Mouse (Mus musculus): ENCODE results near the gene Map3k4. TPM values are rescaled to one million over a fixed set of nuclear protein-coding genes. Genes with fewer than 3 reads are reported as not detected.
"Not testable (repeated sequence)": the region's sequence is repeated elsewhere in the genome, so short reads cannot be mapped to it uniquely, and the experiment has no call there.

Gene Map3k4
- polyA plus RNA-seq, 1 experiment: 25.4 TPM

DNA sequence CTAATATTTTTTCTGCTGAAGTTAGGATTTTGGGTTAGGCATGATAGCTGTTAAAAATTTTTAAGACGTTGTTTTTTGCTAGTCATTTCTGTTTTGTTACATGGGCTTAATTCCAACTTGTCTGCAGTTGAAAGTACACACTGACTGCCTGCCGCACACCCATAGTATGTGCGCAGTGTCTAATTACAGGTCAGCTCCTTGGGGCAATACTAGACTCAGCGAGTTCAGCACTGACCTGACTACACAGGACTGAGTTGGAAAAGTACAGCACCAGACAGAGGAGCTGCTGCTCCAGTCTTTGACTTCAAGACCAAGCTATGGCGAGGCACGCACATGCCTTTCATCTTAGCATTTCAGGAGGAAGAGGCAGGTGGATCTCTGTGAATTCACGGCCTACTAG, 24.2 kb downstream of the Map3k4 start:
- H3K4me1 ChIP-seq (ENCODE audit: control insufficient read depth, insufficient read depth, low read length): peaks cover 19% of the 10 kb centered on the region
- no peak overlapping the region for H3K4me3 ChIP-seq (ENCODE audit: insufficient read depth, low read length)
- H3K27ac ChIP-seq (ENCODE audit: insufficient read depth, low read length): no peak overlapping the region
- TF ChIP-seq POLR2A (IDR thresholded peaks at IDR 0.05; ENCODE audit: extremely low read depth, insufficient read depth, low read length): no peak
- no peak for TF ChIP-seq CTCF (IDR thresholded peaks at IDR 0.05; ENCODE audit: extremely low read depth, insufficient read depth, low read length)

DNA sequence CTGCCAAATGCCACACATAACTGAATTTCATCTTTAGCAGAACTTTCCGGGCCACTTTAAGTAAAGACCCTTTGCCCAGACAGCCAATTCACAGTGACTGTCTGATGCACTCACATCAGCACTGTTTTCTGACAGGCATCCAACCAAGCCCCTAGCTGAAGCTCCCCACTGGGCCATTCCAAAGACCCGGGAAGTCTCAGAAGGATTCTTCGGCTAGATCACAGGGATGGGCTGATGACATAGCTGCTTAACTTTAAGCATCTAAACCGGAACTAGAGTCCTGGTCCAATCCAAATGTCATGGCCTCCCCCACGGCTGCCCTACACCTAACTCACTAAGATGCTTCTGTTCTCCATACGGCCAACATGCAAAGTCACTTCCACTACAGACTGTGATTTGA, 25.0 kb downstream of the Map3k4 start:
- Histone ChIP-seq H3K27ac (ENCODE audit: insufficient read depth, low read length) (no peak overlapping the region), H3K4me1 (ENCODE audit: control insufficient read depth, insufficient read depth, low read length) (peaks cover 19% of the 10 kb centered on the region), H3K4me3 (ENCODE audit: insufficient read depth, low read length) (no peak overlapping the region)
- TF ChIP-seq CTCF (IDR thresholded peaks at IDR 0.05; ENCODE audit: extremely low read depth, insufficient read depth, low read length) (no peak), POLR2A (IDR thresholded peaks at IDR 0.05; ENCODE audit: extremely low read depth, insufficient read depth, low read length) (no peak)

DNA sequence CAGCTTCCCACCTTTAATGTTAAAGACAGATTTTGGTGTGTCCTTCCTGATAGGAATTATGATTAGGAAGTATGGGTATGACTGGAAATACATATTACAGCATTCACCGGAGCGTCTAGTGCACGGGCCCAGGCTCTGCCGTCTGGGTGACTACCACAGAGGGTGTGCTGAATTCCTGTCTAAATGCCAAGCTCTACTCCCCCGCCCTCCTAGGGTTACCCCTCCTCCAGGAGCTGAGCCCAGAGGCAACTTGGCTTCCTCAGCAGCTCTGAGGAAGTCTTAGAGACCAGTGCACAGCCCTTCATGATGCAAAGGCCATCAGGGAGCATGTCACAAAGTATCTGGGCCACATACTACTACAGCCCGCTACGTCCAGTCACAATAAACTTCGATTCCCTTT, 25.7 kb downstream of the Map3k4 start:
- Histone ChIP-seq H3K4me1 (ENCODE audit: control insufficient read depth, insufficient read depth, low read length) (peaks cover 19% of the 10 kb centered on the region), H3K4me3 (ENCODE audit: insufficient read depth, low read length) (no peak overlapping the region), H3K27ac (ENCODE audit: insufficient read depth, low read length) (no peak overlapping the region)
- TF ChIP-seq CTCF (IDR thresholded peaks at IDR 0.05; ENCODE audit: extremely low read depth, insufficient read depth, low read length) (no peak), POLR2A (IDR thresholded peaks at IDR 0.05; ENCODE audit: extremely low read depth, insufficient read depth, low read length) (no peak)

DNA sequence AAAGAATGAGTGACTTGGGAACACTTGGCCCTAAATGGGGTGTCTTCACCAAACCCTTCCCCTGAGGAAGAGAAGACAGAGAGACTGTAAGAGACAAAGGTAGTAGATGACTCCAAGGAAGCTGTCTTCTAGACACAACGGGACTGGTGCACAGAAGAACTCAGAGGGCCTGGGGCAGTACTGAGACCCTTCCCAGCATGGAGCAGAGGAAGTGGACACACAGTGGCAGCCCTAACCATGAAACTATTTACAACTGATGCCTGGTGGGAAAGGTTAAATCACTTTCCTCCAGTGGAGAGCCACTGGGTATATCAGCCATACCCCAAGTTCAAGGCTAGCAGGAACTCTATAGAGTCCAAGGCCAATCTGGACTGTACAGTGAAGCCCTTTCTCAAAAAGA, 26.2 kb downstream of the Map3k4 start:
- TF ChIP-seq POLR2A (IDR thresholded peaks at IDR 0.05; ENCODE audit: extremely low read depth, insufficient read depth, low read length): no peak
- TF ChIP-seq CTCF (IDR thresholded peaks at IDR 0.05; ENCODE audit: extremely low read depth, insufficient read depth, low read length): no peak
- Histone ChIP-seq H3K4me1 (ENCODE audit: control insufficient read depth, insufficient read depth, low read length) (peaks cover 19% of the 10 kb centered on the region), H3K27ac (ENCODE audit: insufficient read depth, low read length) (no peak overlapping the region), H3K4me3 (ENCODE audit: insufficient read depth, low read length) (no peak overlapping the region)

DNA sequence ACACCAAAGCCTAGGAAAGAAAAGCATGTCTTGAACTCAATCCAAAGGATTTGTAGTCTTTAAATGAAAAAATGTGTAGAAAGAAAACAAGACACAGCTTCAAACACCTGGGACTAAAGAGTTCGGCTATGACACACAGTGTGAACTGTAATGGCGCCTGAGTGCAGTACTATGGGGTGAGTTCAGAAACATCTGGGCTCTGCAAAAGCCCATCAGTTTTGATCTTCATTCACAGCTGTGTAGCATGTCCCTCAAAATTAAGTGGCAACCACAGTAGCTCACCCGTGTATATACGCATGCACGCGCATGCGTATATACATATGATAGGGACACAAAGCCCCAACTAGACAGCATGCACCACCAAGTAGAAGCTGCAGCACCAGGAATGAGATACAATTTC, 27.4 kb downstream of the Map3k4 start:
- no peak for TF ChIP-seq CTCF (IDR thresholded peaks at IDR 0.05; ENCODE audit: extremely low read depth, insufficient read depth, low read length)
- no peak for TF ChIP-seq POLR2A (IDR thresholded peaks at IDR 0.05; ENCODE audit: extremely low read depth, insufficient read depth, low read length)
- no peak overlapping the region for H3K27ac ChIP-seq (ENCODE audit: insufficient read depth, low read length)

DNA sequence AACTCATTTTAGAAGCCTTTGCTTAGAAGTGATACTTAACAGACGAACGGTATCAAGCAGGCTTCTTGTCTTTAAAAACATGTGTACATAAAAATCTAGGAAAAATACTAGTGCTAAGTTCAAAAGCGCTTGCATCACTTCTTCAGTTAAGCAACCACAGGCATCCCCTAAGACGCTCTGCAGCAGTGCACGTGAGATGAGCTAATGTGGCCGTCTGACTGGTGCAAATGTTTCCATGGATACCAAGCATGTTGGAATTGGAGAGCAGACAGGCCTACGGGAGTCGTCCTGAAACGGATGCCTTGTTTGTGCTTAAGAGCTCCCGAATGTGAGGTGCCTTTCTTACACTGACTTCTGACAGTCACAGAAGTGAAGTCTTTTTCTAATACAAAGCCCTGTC, 27.9 kb downstream of the Map3k4 start:
- TF ChIP-seq POLR2A (IDR thresholded peaks at IDR 0.05; ENCODE audit: extremely low read depth, insufficient read depth, low read length) (no peak), CTCF (IDR thresholded peaks at IDR 0.05; ENCODE audit: extremely low read depth, insufficient read depth, low read length) (no peak)
- Histone ChIP-seq H3K4me3 (ENCODE audit: insufficient read depth, low read length) (no peak overlapping the region), H3K4me1 (ENCODE audit: control insufficient read depth, insufficient read depth, low read length) (peaks cover 13% of the 10 kb centered on the region), H3K27ac (ENCODE audit: insufficient read depth, low read length) (no peak overlapping the region)

More for the DNA sequence above, 27.4 kb downstream of the Map3k4 start:
- Histone ChIP-seq H3K4me1 (ENCODE audit: control insufficient read depth, insufficient read depth, low read length) (peaks cover 13% of the 10 kb centered on the region), H3K4me3 (ENCODE audit: insufficient read depth, low read length) (no peak overlapping the region)

DNA sequence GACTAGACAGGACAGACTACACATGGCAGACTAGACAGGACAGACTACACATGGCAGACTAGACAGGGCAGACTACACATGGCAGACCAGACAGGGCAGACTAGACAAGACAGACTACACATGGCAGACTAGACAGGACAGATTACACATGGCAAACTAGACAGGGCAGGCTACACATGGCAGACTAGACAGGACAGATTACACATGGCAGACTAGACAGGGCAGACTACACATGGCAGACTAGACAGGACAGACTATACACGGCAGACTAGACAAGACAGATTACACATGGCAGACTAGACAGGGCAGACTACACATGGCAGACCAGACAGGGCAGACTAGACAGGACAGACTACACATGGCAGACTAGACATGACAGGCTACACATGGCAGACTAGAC, 28.8 kb downstream of the Map3k4 start:
- not testable (repeated sequence) for H3K27ac ChIP-seq (ENCODE audit: insufficient read depth, low read length); H3K4me3 ChIP-seq (ENCODE audit: insufficient read depth, low read length)
- H3K4me1 ChIP-seq (ENCODE audit: control insufficient read depth, insufficient read depth, low read length): peaks cover 13% of the 10 kb centered on the region

DNA sequence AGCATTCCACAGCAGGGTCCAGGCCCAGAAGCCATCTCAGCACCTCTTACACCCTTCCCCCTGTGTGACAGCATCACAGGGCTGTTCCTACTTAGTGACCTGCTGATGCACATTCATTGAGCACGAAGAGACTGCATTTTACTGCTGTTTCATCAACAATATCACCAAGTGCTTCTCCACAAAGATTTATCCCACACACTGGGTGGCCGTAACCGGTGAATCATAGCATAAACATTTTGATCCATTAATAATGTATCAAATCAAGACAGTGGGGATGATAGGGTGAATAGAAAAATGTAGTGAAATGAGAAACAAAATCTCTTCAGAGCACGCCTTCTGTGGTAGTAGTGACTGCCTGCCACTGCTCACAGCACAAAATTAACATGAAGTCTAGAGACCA, 29.7 kb downstream of the Map3k4 start:
- H3K4me3 ChIP-seq (ENCODE audit: insufficient read depth, low read length): no peak overlapping the region
- H3K27ac ChIP-seq (ENCODE audit: insufficient read depth, low read length): no peak overlapping the region
- H3K4me1 ChIP-seq (ENCODE audit: control insufficient read depth, insufficient read depth, low read length): peaks cover 13% of the 10 kb centered on the region
- TF ChIP-seq POLR2A (IDR thresholded peaks at IDR 0.05; ENCODE audit: extremely low read depth, insufficient read depth, low read length): no peak
- no peak for TF ChIP-seq CTCF (IDR thresholded peaks at IDR 0.05; ENCODE audit: extremely low read depth, insufficient read depth, low read length)

DNA sequence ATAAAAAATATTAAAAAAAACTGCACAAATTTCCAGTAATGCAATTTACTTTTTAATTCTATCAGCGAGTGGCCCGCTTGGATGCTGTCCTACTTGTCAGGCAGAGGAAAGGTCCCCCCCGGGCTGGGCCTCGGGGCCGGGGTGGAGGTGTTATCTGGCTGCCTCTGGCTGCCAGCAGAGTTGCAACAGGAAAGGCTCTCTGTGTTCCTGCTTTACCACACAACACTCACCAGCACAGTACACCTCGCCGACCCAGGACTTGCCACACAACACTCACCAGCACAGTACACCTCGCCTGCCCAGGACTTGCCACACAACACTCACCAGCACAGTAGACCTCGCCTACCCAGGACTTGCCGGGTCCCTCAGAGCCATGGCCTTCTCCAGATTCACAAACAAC, 38.8 kb downstream of the Map3k4 start:
- Histone ChIP-seq H3K27ac (ENCODE audit: insufficient read depth, low read length) (no peak overlapping the region), H3K4me1 (ENCODE audit: control insufficient read depth, insufficient read depth, low read length) (peaks cover 13% of the 10 kb centered on the region), H3K4me3 (ENCODE audit: insufficient read depth, low read length) (no peak overlapping the region)
- TF ChIP-seq CTCF (IDR thresholded peaks at IDR 0.05; ENCODE audit: extremely low read depth, insufficient read depth, low read length) (no peak), POLR2A (IDR thresholded peaks at IDR 0.05; ENCODE audit: extremely low read depth, insufficient read depth, low read length) (no peak)

DNA sequence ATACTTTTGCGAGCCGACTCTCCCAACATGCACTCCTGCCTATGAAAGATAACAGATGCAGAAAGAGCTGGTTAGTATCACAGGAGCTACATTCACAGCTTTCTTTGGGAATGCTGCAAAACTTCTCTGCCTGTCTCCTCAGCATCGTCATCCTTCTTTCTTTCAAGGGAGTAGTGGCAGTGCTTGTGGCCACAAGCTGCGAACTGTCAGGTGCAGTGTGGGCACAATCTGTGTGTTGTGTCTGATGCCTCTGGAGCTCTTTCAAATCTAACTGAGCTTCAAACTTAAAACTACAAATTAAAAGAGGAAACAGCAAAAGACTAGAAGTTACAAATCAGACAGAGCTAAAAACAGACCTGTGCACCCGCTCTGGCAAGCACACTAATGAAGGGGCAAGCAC, 40.5 kb downstream of the Map3k4 start:
- no peak overlapping the region for H3K27ac ChIP-seq (ENCODE audit: insufficient read depth, low read length)
- TF ChIP-seq CTCF (IDR thresholded peaks at IDR 0.05; ENCODE audit: extremely low read depth, insufficient read depth, low read length) (no peak), POLR2A (IDR thresholded peaks at IDR 0.05; ENCODE audit: extremely low read depth, insufficient read depth, low read length) (no peak)
- H3K4me1 ChIP-seq (ENCODE audit: control insufficient read depth, insufficient read depth, low read length): peaks cover 13% of the 10 kb centered on the region
- H3K4me3 ChIP-seq (ENCODE audit: insufficient read depth, low read length): no peak overlapping the region

DNA sequence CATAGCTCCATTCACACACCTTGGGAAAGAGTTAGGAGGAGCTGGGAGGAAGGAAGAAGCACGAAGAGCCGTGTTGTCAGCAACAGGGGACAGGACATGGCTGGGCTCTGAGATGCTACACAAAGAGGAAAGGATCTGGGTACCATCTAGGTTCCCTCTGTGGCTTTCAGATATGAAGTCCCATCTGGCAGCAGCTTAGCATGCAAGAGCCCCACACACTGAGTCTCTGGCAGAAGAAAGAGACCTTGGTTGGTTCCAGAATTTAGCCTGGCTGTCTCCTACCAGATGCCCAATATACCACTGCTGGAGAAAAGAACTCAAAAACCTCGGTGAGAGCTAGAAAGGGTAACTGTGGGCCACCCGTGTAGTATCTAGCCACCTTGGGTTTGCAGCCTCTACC, 41.3 kb downstream of the Map3k4 start:
- Histone ChIP-seq H3K4me3 (ENCODE audit: insufficient read depth, low read length) (no peak overlapping the region), H3K27ac (ENCODE audit: insufficient read depth, low read length) (no peak overlapping the region)
- TF ChIP-seq POLR2A (IDR thresholded peaks at IDR 0.05; ENCODE audit: extremely low read depth, insufficient read depth, low read length) (no peak), CTCF (IDR thresholded peaks at IDR 0.05; ENCODE audit: extremely low read depth, insufficient read depth, low read length) (no peak)

More for the DNA sequence above, 41.3 kb downstream of the Map3k4 start:
- H3K4me1 ChIP-seq (ENCODE audit: control insufficient read depth, insufficient read depth, low read length): peaks cover 13% of the 10 kb centered on the region
